In the genomic region with DNA sequence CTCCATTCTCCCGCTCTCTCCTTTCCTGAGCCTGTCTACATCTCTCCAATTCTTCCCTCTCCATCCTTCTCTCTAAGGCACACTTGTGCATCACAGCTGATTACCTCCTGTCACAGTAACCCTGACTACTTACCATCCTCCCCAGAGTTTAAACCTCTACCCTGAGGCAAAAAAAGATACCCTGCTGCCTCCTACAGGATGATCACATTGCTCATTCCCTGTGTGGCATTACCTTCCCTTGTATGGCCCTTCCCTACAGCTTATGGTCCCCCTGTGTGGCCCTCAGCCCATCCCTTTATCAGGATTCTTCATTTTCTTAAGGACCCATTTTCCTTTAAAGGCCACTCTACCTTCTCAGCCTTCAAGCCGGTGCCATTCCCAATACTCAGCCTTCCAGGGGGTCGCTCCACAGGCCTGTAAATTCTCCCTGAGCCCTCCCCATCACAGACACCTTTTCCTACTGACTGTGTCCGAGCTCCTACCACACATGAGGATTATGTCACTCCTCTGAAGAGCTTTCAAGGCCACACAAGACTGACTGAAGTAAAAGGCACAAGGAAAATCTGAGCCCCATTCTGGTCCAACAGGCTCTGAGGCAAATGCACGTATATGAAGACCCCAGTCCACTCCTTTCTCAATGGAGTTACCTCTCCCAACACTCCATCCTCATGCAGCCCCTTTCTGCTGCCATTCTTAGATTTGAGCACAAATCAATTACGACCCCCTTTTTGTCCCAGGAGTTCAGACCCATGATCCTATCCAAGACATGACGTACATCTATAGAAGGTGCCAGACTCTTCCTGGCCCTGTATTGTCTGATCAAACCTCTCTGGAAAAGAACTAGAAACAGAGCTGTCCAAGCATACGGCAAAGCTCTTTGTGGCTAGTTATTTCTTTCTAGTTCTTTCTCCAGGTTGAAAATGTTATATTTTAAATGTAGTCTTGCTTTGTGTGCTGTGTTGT, we compare ENCODE assay signal across 15 mouse cellular contexts.
DNase-seq lines count a peak whose midpoint lies in the region; ATAC-seq and TF ChIP-seq lines count a peak whose summit lies in the region.
"Had no signal": no experiment of that assay in that cellular context is flagged by ENCODE, and none has a peak within 500 bp of the region (broad histone marks: within the 10 kb centered on the region; RNA-seq: fewer than 3 reads in every experiment).

No protein-coding gene starts in this region.

- peak; percentile 24; the same call in 1 of the 2 replicates for TF ChIP-seq CTCF in gastrocnemius, adult 2 months (IDR thresholded peaks at IDR 0.05)
- TF ChIP-seq CTCF in CH12.LX (conservative IDR thresholded peaks at IDR 0.05 in 1 of 2, IDR thresholded peaks at IDR 0.05 in 1 of 2; ENCODE audit: low read depth in 2 of 2, low read length in 2 of 2) = peak in 1 of 2 experiments; percentile 48; a peak in 2 of 4 replicates
- no peak for TF ChIP-seq CTCF in forebrain, postnatal 0 days (IDR thresholded peaks at IDR 0.05; ENCODE audit: low read depth)

- dilution Hi-C loops in CH12.LX (cut with MboI; ENCODE audit: extremely low pct_ligation_motif_present, extremely low pct_unique_long_range_greater_than_20kb, low sequenced_read_pairs) = no loop called here

- H3K9ac ChIP-seq in CH12.LX (ENCODE audit: insufficient read depth, low read depth) = no peak overlapping the region
- H3K9ac ChIP-seq in forebrain, postnatal 0 days = no peak overlapping the region
- H3K9ac ChIP-seq in midbrain, embryonic 12.5 days (replicated peaks) = no peak overlapping the region
- no peak overlapping the region for H3K9ac ChIP-seq in liver, embryonic 12.5 days
- H3K9ac ChIP-seq: liver, embryonic 13.5 days had no signal

- TF ChIP-seq POLR2A in CH12.LX (IDR thresholded peaks at IDR 0.05; ENCODE audit: low read depth, low read length) = no peak

- in situ Hi-C loops in CH12.LX (cut with MboI; ENCODE audit: low pct_ligation_motif_present, low pct_unique_long_range_greater_than_20kb, low sequenced_read_pairs) = no loop called here

- no peaks in the 10 kb centered on the region for H3K9me3 ChIP-seq in CH12.LX (replicated peaks; ENCODE audit: low read length)
- H3K9me3 ChIP-seq in forebrain, postnatal 0 days (ENCODE audit: low read length) = no peaks in the 10 kb centered on the region
- no peaks in the 10 kb centered on the region for H3K9me3 ChIP-seq in midbrain, embryonic 12.5 days
- H3K9me3 ChIP-seq in liver, embryonic 12.5 days (replicated peaks) = no peaks in the 10 kb centered on the region
- H3K9me3 ChIP-seq: liver, embryonic 13.5 days had no signal

- no peak for ATAC-seq in forebrain, postnatal 0 days
- peak; percentile 66 for ATAC-seq in midbrain, embryonic 12.5 days (ENCODE audit: low FRiP score, low read depth)
- no peak for ATAC-seq in liver, embryonic 12.5 days
- no peak for ATAC-seq in megakaryocyte, adult 5-6 weeks (ENCODE audit: poor library complexity, severe bottlenecking)
- ATAC-seq: inflammation-experienced regulatory T-cells, adult 6 months had no signal

- intact Hi-C loops in gastrocnemius, adult 2 months (cut with DNase I) = no loop called here

- no peak for TF ChIP-seq EP300 in CH12.LX (IDR thresholded peaks at IDR 0.05; ENCODE audit: low read length)

- H3K36me3 ChIP-seq in CH12.LX (replicated peaks in 1 of 2; ENCODE audit: control insufficient read depth in 1 of 2, insufficient read depth in 1 of 2, low read length in 1 of 2) = no peaks in the 10 kb centered on the region
- H3K36me3 ChIP-seq in forebrain, postnatal 0 days (ENCODE audit: insufficient read depth) = no peaks in the 10 kb centered on the region
- no peaks in the 10 kb centered on the region for H3K36me3 ChIP-seq in midbrain, embryonic 12.5 days
- no peaks in the 10 kb centered on the region for H3K36me3 ChIP-seq in liver, embryonic 12.5 days
- H3K36me3 ChIP-seq: liver, embryonic 13.5 days had no signal

- TF ChIP-seq RAD21 in CH12.LX (IDR thresholded peaks at IDR 0.05; ENCODE audit: low read depth, low read length) = peak; percentile 50

- H3K79me2 ChIP-seq in CH12.LX (replicated peaks; ENCODE audit: control insufficient read depth, extremely low read depth, insufficient read depth, poor library complexity, severe bottlenecking) = no peaks in the 10 kb centered on the region

- no peak overlapping the region for H3K27ac ChIP-seq in gastrocnemius, adult 2 months
- H3K27ac ChIP-seq in CH12.LX (ENCODE audit: insufficient read depth, low read depth) = no peak overlapping the region
- peak overlapping the region; percentile 64; the same call in 1 of the 2 replicates for H3K27ac ChIP-seq in forebrain, postnatal 0 days (ENCODE audit: low read depth, low read length)
- peak overlapping the region; percentile 85 for H3K27ac ChIP-seq in midbrain, embryonic 12.5 days (replicated peaks)
- H3K27ac ChIP-seq in liver, embryonic 12.5 days = no peak overlapping the region
- H3K27ac ChIP-seq: liver, embryonic 13.5 days had no signal

- no peaks in the 10 kb centered on the region for H3K27me3 ChIP-seq in CH12.LX (replicated peaks)
- no peaks in the 10 kb centered on the region for H3K27me3 ChIP-seq in forebrain, postnatal 0 days (ENCODE audit: insufficient read depth, low read length)
- no peaks in the 10 kb centered on the region for H3K27me3 ChIP-seq in midbrain, embryonic 12.5 days
- no peaks in the 10 kb centered on the region for H3K27me3 ChIP-seq in liver, embryonic 12.5 days (replicated peaks)
- H3K27me3 ChIP-seq: liver, embryonic 13.5 days; megakaryocyte, embryonic 14.5 days had no signal

- no peak for DNase-seq in gastrocnemius, adult 2 months
- no peak for DNase-seq in gastrocnemius, adult 18-20 months (ENCODE audit: low spot score)
- DNase-seq in CH12.LX (ENCODE audit: extremely low read depth) = no peak
- no peak for DNase-seq in forebrain, postnatal 0 days
- no peak for DNase-seq in urinary bladder, postnatal 25 days (ENCODE audit: low spot score)
- DNase-seq: adrenal gland, postnatal 25 days; cerebellum, adult 11-12 months; gastrocnemius, postnatal 14 days; kidney, postnatal 25 days; liver, embryonic 13.5 days had no signal

- H3K4me1 ChIP-seq in CH12.LX (ENCODE audit: control insufficient read depth in 1 of 2, insufficient read depth in 2 of 2) = peaks cover 0 to 15% of the 10 kb centered on the region in 2 experiments; a peak in 2 of 4 replicates
- H3K4me1 ChIP-seq in forebrain, postnatal 0 days (ENCODE audit: insufficient read depth) = peaks cover 15% of the 10 kb centered on the region; the same call in 1 of the 2 replicates
- H3K4me1 ChIP-seq in midbrain, embryonic 12.5 days = peaks cover 23% of the 10 kb centered on the region
- H3K4me1 ChIP-seq in liver, embryonic 12.5 days = no peaks in the 10 kb centered on the region
- H3K4me1 ChIP-seq: liver, embryonic 13.5 days; megakaryocyte, embryonic 14.5 days had no signal

- no peak overlapping the region for H3K4me2 ChIP-seq in CH12.LX (ENCODE audit: insufficient read depth, low read depth, poor library complexity, severe bottlenecking)
- no peak overlapping the region for H3K4me2 ChIP-seq in forebrain, postnatal 0 days (ENCODE audit: low read depth)
- no peak overlapping the region for H3K4me2 ChIP-seq in midbrain, embryonic 12.5 days (replicated peaks)
- H3K4me2 ChIP-seq in liver, embryonic 12.5 days = no peak overlapping the region
- H3K4me2 ChIP-seq: liver, embryonic 13.5 days had no signal

- 47% methylated on average over 8 of the region's 8 CpGs for WGBS in forebrain, postnatal 0 days
- WGBS in midbrain, embryonic 12.5 days = 67% methylated on average over 8 of the region's 8 CpGs
- WGBS in liver, embryonic 12.5 days (ENCODE audit: insufficient replicate concordance) = 68% methylated on average over 8 of the region's 8 CpGs

- H3K4me3 ChIP-seq in gastrocnemius, adult 2 months = no peak overlapping the region
- H3K4me3 ChIP-seq in CH12.LX (replicated peaks in 1 of 3; ENCODE audit: low read depth in 2 of 3, low read length in 2 of 3, poor library complexity in 1 of 3) = no peak overlapping the region
- no peak overlapping the region for H3K4me3 ChIP-seq in forebrain, postnatal 0 days (ENCODE audit: low read depth, low read length)
- H3K4me3 ChIP-seq in midbrain, embryonic 12.5 days = no peak overlapping the region
- no peak overlapping the region for H3K4me3 ChIP-seq in liver, embryonic 12.5 days
- H3K4me3 ChIP-seq: liver, embryonic 13.5 days; megakaryocyte, embryonic 14.5 days had no signal

TF ChIP-seq in CH12.LX, 34 proteins besides CTCF, POLR2A, EP300 and RAD21:
- TF ChIP-seq SMC3 (IDR thresholded peaks at IDR 0.05; ENCODE audit: low read depth, low read length) (peak; percentile 53), MAFK (IDR thresholded peaks at IDR 0.05; ENCODE audit: insufficient replicate concordance, low read length) (no peak)

Comparison
In these comparisons a context has a peak if more than half of its experiments do, and no peak if none do; other contexts are left out.
1. H3K27ac ChIP-seq: peak in forebrain, postnatal 0 days (single experiment) and midbrain, embryonic 12.5 days (single experiment); none in gastrocnemius, adult 2 months (single experiment), CH12.LX (single experiment) and liver, embryonic 12.5 days (single experiment).